Mouse (Mus musculus) thymus, postnatal 0 days (tissue): ENCODE measurements around the gene Gtf2ird1. TPM values are rescaled to one million over a fixed set of nuclear protein-coding genes. Genes with fewer than 3 reads are reported as not detected.
"Not testable (repeated sequence)": the region's sequence is repeated elsewhere in the genome, so short reads cannot be mapped to it uniquely, and the experiment has no call there.

Experiments used
- DNase-seq: peaks from one replicate; pipeline ENCODE4 v3.0.0-alpha.2; 2015; ENCODE audit warnings: low spot score
- polyA plus RNA-seq: library from polyadenylated mRNA; unstranded; fragments of >200 nt; fragmentation: Nextera tagmentation; extraction: Ambion mirVana; gene quantifications from 2 replicates; pipeline ENCODE4 v1.2.1, GENCODE M21; 2015

Gene Gtf2ird1
- polyA plus RNA-seq, 1 experiment from 2014 or later = 67.4 TPM

GRCm38 (mm10) chr5:134475006-134475605 is 18.6 kb upstream of the Gtf2ird1 start:
- DNase-seq = peak; percentile 9

- DNase-seq = peak; percentile 62
These were observed 17.4 kb upstream of the Gtf2ird1 start for GRCm38 (mm10) chr5:134473902-134474301.

- no peak for DNase-seq
These were observed 14.1 kb upstream of the Gtf2ird1 start for GRCm38 (mm10) chr5:134470538-134471169.

GRCm38 (mm10) chr5:134469559-134470150 is 13.1 kb upstream of the Gtf2ird1 start:
- DNase-seq = no peak

GRCm38 (mm10) chr5:134468158-134468765 is 11.7 kb upstream of the Gtf2ird1 start:
- peak; percentile 46 for DNase-seq

- peak; percentile 36 for DNase-seq
These were observed 10.6 kb upstream of the Gtf2ird1 start for GRCm38 (mm10) chr5:134467030-134467549.

- DNase-seq = no peak
These were observed 9.9 kb upstream of the Gtf2ird1 start for GRCm38 (mm10) chr5:134466296-134467029.

- no peak for DNase-seq
These were observed 8.7 kb upstream of the Gtf2ird1 start for GRCm38 (mm10) chr5:134465197-134465596.

GRCm38 (mm10) chr5:134464225-134464624 is 7.7 kb upstream of the Gtf2ird1 start:
- DNase-seq = no peak

GRCm38 (mm10) chr5:134462731-134463130 is 6.2 kb upstream of the Gtf2ird1 start:
- DNase-seq = no peak

GRCm38 (mm10) chr5:134462316-134462715 is 5.8 kb upstream of the Gtf2ird1 start:
- DNase-seq = no peak

- no peak for DNase-seq
These were observed 4.0 kb upstream of the Gtf2ird1 start for GRCm38 (mm10) chr5:134460546-134460945.

- DNase-seq = no peak
These were observed 2.6 kb upstream of the Gtf2ird1 start for GRCm38 (mm10) chr5:134459096-134459495.

- DNase-seq = peak; percentile 2
These were observed 1.9 kb upstream of the Gtf2ird1 start for GRCm38 (mm10) chr5:134458416-134458815.

- no peak for DNase-seq
These were observed 855 bp upstream of the Gtf2ird1 start for GRCm38 (mm10) chr5:134457371-134457770.

- DNase-seq = peak; percentile 72
These were observed 547 bp downstream of the Gtf2ird1 start for GRCm38 (mm10) chr5:134455914-134456423.

GRCm38 (mm10) chr5:134455186-134455895 is 1.2 kb downstream of the Gtf2ird1 start:
- DNase-seq = peak; percentile 80

GRCm38 (mm10) chr5:134454421-134454820 is 2.1 kb downstream of the Gtf2ird1 start:
- no peak for DNase-seq

GRCm38 (mm10) chr5:134453577-134453976 is 2.9 kb downstream of the Gtf2ird1 start:
- DNase-seq = no peak

GRCm38 (mm10) chr5:134446755-134447154 is 9.8 kb downstream of the Gtf2ird1 start:
- DNase-seq = not testable (repeated sequence)
